Mouse (Mus musculus) limb, embryonic 13.5 days (tissue): ENCODE measurements around the gene Slc25a27. TPM values are rescaled to one million over a fixed set of nuclear protein-coding genes. Genes with fewer than 3 reads are reported as not detected.
A peak's percentile ranks its signal among the peaks of the same experiment; 100 is the strongest.

Experiments
- ATAC-seq: fragments of 200-750 bp; cut with Nextera tagmentation; 2 replicates; pipeline ENCODE4 v1.8.0; 2017; ENCODE audit warnings: low read depth, moderate number of reproducible peaks, moderate TSS enrichment; ENCODE audit not compliant: low FRiP score
- H3K27ac ChIP-seq: fragments of 300-500 bp; sonication (generic); 2 replicates; pipeline ENCODE4 v1.5.1; 2015; ENCODE audit warnings: inconsistent platforms, mild to moderate bottlenecking, moderate library complexity
- H3K27me3 ChIP-seq: fragments of 300-500 bp; sonication (generic); 2 replicates; pipeline ENCODE4 v1.6.1; 2015; ENCODE audit warnings: mild to moderate bottlenecking, inconsistent platforms
- H3K36me3 ChIP-seq: fragments of 300-500 bp; sonication (generic); 2 replicates; pipeline ENCODE4 v1.6.1; 2015; ENCODE audit warnings: inconsistent platforms, mild to moderate bottlenecking, moderate library complexity
- H3K4me1 ChIP-seq: fragments of 300-500 bp; sonication (generic); 2 replicates; pipeline ENCODE4 v1.6.1; 2015; ENCODE audit warnings: inconsistent platforms
- H3K4me2 ChIP-seq: fragments of 300-500 bp; sonication (generic); replicated peaks from 2 replicates; pipeline ENCODE4 v1.6.1; 2015; ENCODE audit warnings: inconsistent platforms, mild to moderate bottlenecking, moderate library complexity
- H3K4me3 ChIP-seq: fragments of 300-500 bp; sonication (generic); 2 replicates; pipeline ENCODE4 v1.5.1; 2015; ENCODE audit warnings: moderate library complexity, mild to moderate bottlenecking, inconsistent platforms
- H3K9ac ChIP-seq: fragments of 300-500 bp; sonication (generic); 2 replicates; pipeline ENCODE4 v1.6.1; 2015; ENCODE audit warnings: mild to moderate bottlenecking, inconsistent platforms
- H3K9me3 ChIP-seq: fragments of 300-500 bp; sonication (generic); 2 replicates; pipeline ENCODE4 v1.6.1; 2016; ENCODE audit warnings: inconsistent platforms
- WGBS: fragments of 180-500 bp; shearing (Covaris S2); methylation state at CpG from one replicate; pipeline ENCODE4 v1.1.7; 2015; 5-methylcytosine and 5-hydroxymethylcytosine counted together
- polyA plus RNA-seq: library from polyadenylated mRNA; unstranded; fragments of >200 nt; fragmentation: Nextera tagmentation; extraction: Ambion mirVana; gene quantifications from 2 replicates; pipeline ENCODE4 v1.2.1, GENCODE M21; 2015

Slc25a27 gene
- polyA plus RNA-seq, 1 experiment from 2014 or later = 50.3 TPM

- no peak overlapping the region for H3K27ac ChIP-seq
- no peaks in the 10 kb centered on the region for H3K4me1 ChIP-seq
- no peaks in the 10 kb centered on the region for H3K9me3 ChIP-seq
- H3K27me3 ChIP-seq = no peaks in the 10 kb centered on the region
- no peak overlapping the region for H3K9ac ChIP-seq
- ATAC-seq = no peak
- no peak overlapping the region for H3K4me2 ChIP-seq
- H3K4me3 ChIP-seq = no peak overlapping the region
- WGBS = 79% methylated on average over 6 of the region's 7 CpGs
- peaks cover 41% of the 10 kb centered on the region for H3K36me3 ChIP-seq
Observed at GRCm38 (mm10) chr17:43684086-43684485, 17.1 kb upstream of the Slc25a27 start.

- 60% methylated on average over 1 of the region's 1 CpGs for WGBS
Observed at GRCm38 (mm10) chr17:43677317-43677716, 10.3 kb upstream of the Slc25a27 start.

DNA sequence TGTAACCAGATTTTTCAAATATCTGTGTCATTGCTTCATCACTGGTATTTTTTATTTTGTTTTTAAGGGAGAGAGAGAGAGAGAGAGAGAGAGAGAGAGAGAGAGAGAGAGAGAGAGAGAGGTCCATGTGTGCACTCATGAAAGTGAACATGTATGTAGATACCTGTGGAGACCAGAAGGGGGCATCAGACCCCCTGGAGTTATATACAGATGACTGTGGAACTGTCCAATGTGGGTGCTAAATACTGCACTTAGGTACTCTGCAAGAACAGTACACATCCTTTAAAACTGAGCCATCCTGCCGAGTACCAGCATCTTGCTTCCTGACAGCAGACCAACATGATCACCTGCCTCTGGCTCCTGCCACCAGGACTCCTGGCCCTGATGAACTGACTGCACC, 9.2 kb upstream of the Slc25a27 start:
- Histone ChIP-seq H3K36me3 (peaks cover 17% of the 10 kb centered on the region), H3K27me3 (no peaks in the 10 kb centered on the region), H3K4me3 (no peak overlapping the region), H3K4me1 (no peaks in the 10 kb centered on the region), H3K9me3 (no peaks in the 10 kb centered on the region), H3K4me2 (no peak overlapping the region), H3K9ac (no peak overlapping the region), H3K27ac (no peak overlapping the region)
- no peak for ATAC-seq
- WGBS = 83% methylated on average over 1 of the region's 1 CpGs

More at GRCm38 (mm10) chr17:43677317-43677716, 10.3 kb upstream of the Slc25a27 start:
- H3K4me1 ChIP-seq = no peaks in the 10 kb centered on the region
- ATAC-seq = no peak
- no peaks in the 10 kb centered on the region for H3K27me3 ChIP-seq
- peaks cover 21% of the 10 kb centered on the region for H3K36me3 ChIP-seq
- no peak overlapping the region for H3K4me3 ChIP-seq
- no peak overlapping the region for H3K27ac ChIP-seq
- H3K9ac ChIP-seq = no peak overlapping the region
- H3K9me3 ChIP-seq = no peaks in the 10 kb centered on the region
- H3K4me2 ChIP-seq = no peak overlapping the region

GRCm38 (mm10) chr17:43675228-43675627, 8.2 kb upstream of the Slc25a27 start:
- no peaks in the 10 kb centered on the region for H3K4me1 ChIP-seq
- H3K4me3 ChIP-seq = no peak overlapping the region
- no peaks in the 10 kb centered on the region for H3K27me3 ChIP-seq
- H3K36me3 ChIP-seq = peaks cover 8% of the 10 kb centered on the region; the same call in 1 of the 2 replicates
- H3K9ac ChIP-seq = no peak overlapping the region
- H3K27ac ChIP-seq = no peak overlapping the region
- no peak for ATAC-seq
- 88% methylated on average over 1 of the region's 1 CpGs for WGBS
- H3K4me2 ChIP-seq = no peak overlapping the region
- no peaks in the 10 kb centered on the region for H3K9me3 ChIP-seq

DNA sequence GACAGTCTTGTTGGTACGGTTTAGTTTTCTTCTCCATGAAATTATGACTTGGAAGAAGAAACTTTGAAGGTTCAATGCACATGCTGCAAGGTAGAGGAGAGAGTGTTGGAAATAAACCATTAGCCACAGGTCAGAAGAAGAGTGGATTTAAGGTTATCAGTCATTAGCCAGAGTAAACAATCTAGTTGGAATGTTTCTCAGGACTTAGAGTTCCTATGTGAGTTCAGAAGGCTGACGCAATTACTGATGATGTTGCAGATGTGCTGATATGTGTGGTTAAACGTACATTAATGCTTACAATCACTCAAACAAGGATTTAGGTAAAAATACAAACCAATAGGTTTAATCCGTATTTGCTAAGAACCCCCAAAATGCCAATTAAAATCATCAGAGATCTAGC, 4.9 kb upstream of the Slc25a27 start:
- no peak for ATAC-seq
- Histone ChIP-seq H3K36me3 (0 out of 2 replicates have a peak, but pooled peaks cover under 1% of the 10 kb centered on the region), H3K27ac (no peak overlapping the region), H3K9ac (no peak overlapping the region), H3K4me3 (no peak overlapping the region), H3K27me3 (no peaks in the 10 kb centered on the region), H3K4me1 (peaks cover 16% of the 10 kb centered on the region), H3K4me2 (no peak overlapping the region), H3K9me3 (no peaks in the 10 kb centered on the region)
- 85% methylated on average over 4 of the region's 4 CpGs for WGBS

GRCm38 (mm10) chr17:43669145-43669695, 2.2 kb upstream of the Slc25a27 start:
- Histone ChIP-seq H3K27me3 (no peaks in the 10 kb centered on the region), H3K4me2 (peak overlapping the region; percentile 88), H3K4me3 (peak overlapping the region; percentile 92), H3K9me3 (no peaks in the 10 kb centered on the region), H3K36me3 (no peaks in the 10 kb centered on the region), H3K9ac (0 out of 2 replicates have a peak overlapping the region, but pooled peaks have one; percentile 10), H3K4me1 (peaks cover 31% of the 10 kb centered on the region), H3K27ac (no peak overlapping the region)
- 78% methylated on average over 6 of the region's 6 CpGs for WGBS
- ATAC-seq = no peak

DNA sequence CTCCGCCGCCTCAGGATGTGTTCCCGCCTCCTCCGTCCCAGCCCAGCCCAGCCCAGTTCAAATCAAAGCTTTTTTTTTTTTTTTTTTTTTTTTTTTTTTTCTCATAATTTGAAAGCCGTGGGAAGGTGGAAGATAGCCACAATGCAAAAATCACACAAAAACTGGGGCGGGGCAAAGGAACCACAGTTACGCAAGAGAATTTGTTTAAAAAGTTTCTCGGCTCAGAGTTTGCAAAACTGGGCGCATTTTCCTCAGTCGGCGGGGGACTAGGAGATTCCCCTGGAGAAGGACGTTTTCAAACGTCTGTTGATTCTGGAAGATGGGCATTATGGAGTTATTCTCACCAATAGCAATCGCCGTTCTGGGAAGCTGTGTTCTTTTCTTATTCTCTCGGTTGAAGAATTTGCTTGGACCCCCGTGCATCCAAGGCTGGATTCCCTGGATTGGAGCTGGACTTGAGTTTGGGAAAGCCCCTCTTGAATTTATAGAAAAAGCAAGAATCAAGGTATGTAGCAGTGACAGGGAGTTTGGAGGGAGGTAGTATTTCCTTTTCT, 353 bp upstream of the Slc25a27 start, which contains the start of gene Cyp39a1:
Gene Cyp39a1, plus strand, starts transcription at position 136 of the 554 bp plus-strand sequence.
- WGBS = 0% methylated on average over 17 of the region's 17 CpGs

GRCm38 (mm10) chr17:43651314-43652046, 15.5 kb downstream of the Slc25a27 start:
- Histone ChIP-seq H3K36me3 (peaks cover 64% of the 10 kb centered on the region), H3K4me3 (no peak overlapping the region), H3K4me1 (no peaks in the 10 kb centered on the region), H3K4me2 (no peak overlapping the region), H3K27me3 (no peaks in the 10 kb centered on the region), H3K9me3 (no peaks in the 10 kb centered on the region), H3K9ac (no peak overlapping the region), H3K27ac (no peak overlapping the region)
- ATAC-seq = no peak
- 65% methylated on average over 14 of the region's 14 CpGs for WGBS

More for the DNA sequence above, 353 bp upstream of the Slc25a27 start, which contains the start of gene Cyp39a1:
- Histone ChIP-seq H3K4me3 (peak within 1 kb of the TSS; percentile 92), H3K4me1 (peaks cover 31% of the 10 kb centered on the region), H3K9ac (peak within 1 kb of the TSS; percentile 86), H3K9me3 (no peaks in the 10 kb centered on the region), H3K4me2 (peak within 1 kb of the TSS; percentile 88), H3K36me3 (peaks cover 3% of the 10 kb centered on the region; the same call in 1 of the 2 replicates), H3K27ac (peak within 1 kb of the TSS; percentile 55; the same call in 1 of the 2 replicates), H3K27me3 (no peaks in the 10 kb centered on the region)
- ATAC-seq = 0 out of 2 replicates have a peak, but pooled peaks have one; percentile 9

DNA sequence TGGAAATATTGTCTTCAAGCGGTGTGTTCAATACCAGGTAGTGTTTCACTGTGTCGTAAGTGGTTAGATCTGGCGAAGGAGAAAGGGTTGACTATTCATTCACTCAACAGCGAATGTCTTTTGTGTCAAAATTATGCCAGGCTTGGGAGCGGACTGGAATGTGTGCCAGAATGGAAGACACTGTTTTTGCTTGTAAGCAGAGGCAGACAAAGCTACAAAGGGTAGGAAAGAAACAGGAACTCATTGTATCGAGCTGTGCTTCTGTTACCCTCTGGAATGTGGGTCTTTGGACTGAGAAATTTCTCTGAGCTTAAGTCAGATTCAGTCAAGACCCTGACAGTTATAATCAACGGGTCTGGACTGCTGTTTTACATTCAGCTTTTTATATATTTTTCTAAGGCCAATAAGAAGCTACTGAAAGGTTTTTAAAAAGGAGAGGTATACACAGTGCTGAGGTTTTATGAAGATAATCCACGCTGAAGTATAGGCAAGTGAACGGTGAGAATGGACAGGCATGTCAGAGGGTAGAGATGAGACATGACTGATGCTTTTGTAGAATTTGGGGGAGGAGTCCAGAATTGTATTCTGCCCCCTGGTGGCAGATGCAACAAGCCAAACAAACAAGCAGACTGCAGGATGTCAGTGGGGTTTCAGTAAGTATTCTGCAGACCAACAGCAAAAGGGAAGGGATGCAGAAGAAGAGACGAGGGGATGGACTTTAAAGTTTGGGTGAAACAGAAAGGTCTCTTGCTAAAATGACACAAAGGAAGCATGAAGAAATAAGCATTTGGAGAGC, 17.2 kb downstream of the Slc25a27 start:
- Histone ChIP-seq H3K27me3 (no peaks in the 10 kb centered on the region), H3K9ac (no peak overlapping the region), H3K4me3 (no peak overlapping the region), H3K36me3 (peaks cover 73% of the 10 kb centered on the region), H3K4me2 (no peak overlapping the region), H3K9me3 (no peaks in the 10 kb centered on the region), H3K27ac (no peak overlapping the region), H3K4me1 (no peaks in the 10 kb centered on the region)
- WGBS = 90% methylated on average over 10 of the region's 10 CpGs
- ATAC-seq = no peak

- H3K4me1 ChIP-seq = no peaks in the 10 kb centered on the region
- no peaks in the 10 kb centered on the region for H3K27me3 ChIP-seq
- no peak overlapping the region for H3K4me3 ChIP-seq
- no peak overlapping the region for H3K4me2 ChIP-seq
- WGBS = 79% methylated on average over 5 of the region's 5 CpGs
- no peaks in the 10 kb centered on the region for H3K9me3 ChIP-seq
- no peak for ATAC-seq
- no peak overlapping the region for H3K9ac ChIP-seq
- no peak overlapping the region for H3K27ac ChIP-seq
- H3K36me3 ChIP-seq = peaks cover 73% of the 10 kb centered on the region
Observed at GRCm38 (mm10) chr17:43646925-43647324, 20.1 kb downstream of the Slc25a27 start.

DNA sequence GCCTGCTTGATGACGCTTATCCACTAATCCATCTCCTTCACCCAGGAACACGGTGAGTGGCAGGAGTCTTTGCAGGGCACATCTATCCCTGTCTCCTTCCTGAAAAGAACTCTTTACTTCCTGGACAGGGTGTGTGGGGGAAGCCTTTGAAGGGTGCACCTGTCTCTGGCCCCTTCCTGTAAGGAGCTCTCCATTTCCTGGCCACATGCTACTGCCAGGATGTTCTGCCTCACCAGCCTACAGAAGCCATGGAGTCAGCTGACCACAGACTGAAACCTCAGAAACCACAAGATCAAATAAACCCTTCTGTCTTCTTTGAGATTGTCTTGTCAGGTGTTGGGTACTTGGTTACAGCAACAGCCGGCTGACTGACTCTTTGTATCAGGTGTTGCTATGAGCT, 21.9 kb downstream of the Slc25a27 start:
- ATAC-seq = no peak
- Histone ChIP-seq H3K4me1 (no peaks in the 10 kb centered on the region), H3K27ac (no peak overlapping the region), H3K4me3 (no peak overlapping the region), H3K9ac (no peak overlapping the region), H3K36me3 (peaks cover 64% of the 10 kb centered on the region), H3K27me3 (no peaks in the 10 kb centered on the region), H3K9me3 (no peaks in the 10 kb centered on the region), H3K4me2 (no peak overlapping the region)
- WGBS = 90% methylated on average over 3 of the region's 3 CpGs

DNA sequence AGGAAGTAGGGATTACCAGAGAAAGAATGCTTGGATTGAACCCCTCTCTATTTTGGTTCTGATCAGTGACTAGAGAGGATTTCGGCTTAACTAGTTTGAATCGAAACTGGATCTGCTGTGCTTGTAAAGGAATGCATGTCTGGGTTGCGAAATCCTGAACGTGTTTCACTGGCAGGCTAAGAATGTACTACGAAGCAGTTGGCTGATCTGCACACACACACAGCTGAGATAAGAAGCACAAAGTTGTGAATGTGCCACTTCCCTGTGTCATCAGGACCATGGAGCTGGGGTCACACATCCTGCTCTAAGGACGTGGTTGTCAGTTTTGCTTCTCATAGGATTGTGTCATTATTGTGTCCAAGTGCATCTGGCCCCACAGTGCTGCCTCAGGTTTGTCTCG, 22.6 kb downstream of the Slc25a27 start:
- 75% methylated on average over 7 of the region's 7 CpGs for WGBS
- H3K4me2 ChIP-seq = no peak overlapping the region
- no peak overlapping the region for H3K4me3 ChIP-seq
- ATAC-seq = no peak
- H3K27me3 ChIP-seq = no peaks in the 10 kb centered on the region
- peaks cover 59% of the 10 kb centered on the region for H3K36me3 ChIP-seq
- no peak overlapping the region for H3K9ac ChIP-seq
- no peaks in the 10 kb centered on the region for H3K9me3 ChIP-seq
- H3K4me1 ChIP-seq = no peaks in the 10 kb centered on the region
- H3K27ac ChIP-seq = no peak overlapping the region
